Mouse (Mus musculus) neural tube, embryonic 12.5 days (tissue): ENCODE data around the gene Tmem186. TPM values are rescaled to one million over a fixed set of nuclear protein-coding genes. Genes with fewer than 3 reads are reported as not detected.

ENCODE experiments used
- ATAC-seq: fragments of 200-750 bp; cut with Nextera tagmentation; 2 replicates; pipeline ENCODE4 v1.8.0; 2017; ENCODE audit warnings: low read depth, mild to moderate bottlenecking, moderate TSS enrichment, moderate library complexity; ENCODE audit not compliant: low FRiP score
- H3K27ac ChIP-seq: fragments of 300-500 bp; sonication (generic); 2 replicates; pipeline ENCODE4 v1.5.1; 2016
- H3K27me3 ChIP-seq: fragments of 300-500 bp; sonication (generic); replicated peaks from 2 replicates; pipeline ENCODE4 v1.6.1; 2016; ENCODE audit warnings: mild to moderate bottlenecking
- H3K36me3 ChIP-seq: fragments of 300-500 bp; sonication (generic); 2 replicates; pipeline ENCODE4 v1.6.1; 2016; ENCODE audit warnings: mild to moderate bottlenecking
- H3K4me1 ChIP-seq: fragments of 300-500 bp; sonication (generic); 2 replicates; pipeline ENCODE4 v1.6.1; 2016
- H3K4me2 ChIP-seq: fragments of 300-500 bp; sonication (generic); replicated peaks from 2 replicates; pipeline ENCODE4 v1.6.1; 2016; ENCODE audit warnings: mild to moderate bottlenecking
- H3K4me3 ChIP-seq: fragments of 300-500 bp; sonication (generic); 2 replicates; pipeline ENCODE4 v1.5.1; 2016
- H3K9ac ChIP-seq: fragments of 300-500 bp; sonication (generic); 2 replicates; pipeline ENCODE4 v1.6.1; 2016; ENCODE audit warnings: mild to moderate bottlenecking
- H3K9me3 ChIP-seq: fragments of 300-500 bp; sonication (generic); 2 replicates; pipeline ENCODE4 v1.6.1; 2016; ENCODE audit warnings: mild to moderate bottlenecking
- WGBS: fragments of 180-500 bp; shearing (Covaris S2); methylation state at CpG from one replicate; pipeline ENCODE4 v1.1.7; 2016; 5-methylcytosine and 5-hydroxymethylcytosine counted together
- polyA plus RNA-seq: library from polyadenylated mRNA; unstranded; fragments of >200 nt; fragmentation: Nextera tagmentation; extraction: Ambion mirVana; gene quantifications from 2 replicates; pipeline ENCODE4 v1.2.1, GENCODE M21; 2016

Gene Tmem186
- 22.7 and 24.2 TPM in 2 replicates for polyA plus RNA-seq

- Histone ChIP-seq H3K9me3 (no peaks in the 10 kb centered on the region), H3K27ac (peak within 1 kb of the TSS; percentile 58), H3K4me2 (peak within 1 kb of the TSS; percentile 90), H3K4me1 (peaks cover 18% of the 10 kb centered on the region), H3K9ac (peak within 1 kb of the TSS; percentile 67), H3K27me3 (no peaks in the 10 kb centered on the region), H3K36me3 (peaks cover 13% of the 10 kb centered on the region), H3K4me3 (peak within 1 kb of the TSS; percentile 60)
- ATAC-seq: peak; percentile 86
- WGBS: under 1% methylated on average over 59 of the region's 59 CpGs
Measured at GRCm38 (mm10) chr16:8637217-8638051, at the start of gene Tmem186, which contains the start of gene Pmm2. Gene Tmem186 (minus strand): TSS chr16:8637712. Gene Pmm2 (plus strand): TSS chr16:8637674.

GRCm38 (mm10) chr16:8686871-8687535 lies 49.5 kb upstream of the Tmem186 start:
- no peaks in the 10 kb centered on the region for H3K9me3 ChIP-seq
- no peak for ATAC-seq
- H3K27me3 ChIP-seq: no peaks in the 10 kb centered on the region
- no peaks in the 10 kb centered on the region for H3K4me1 ChIP-seq
- H3K27ac ChIP-seq: no peak overlapping the region
- no peak overlapping the region for H3K4me2 ChIP-seq
- no peak overlapping the region for H3K9ac ChIP-seq
- WGBS: 85% methylated on average over 11 of the region's 11 CpGs
- no peak overlapping the region for H3K4me3 ChIP-seq
- H3K36me3 ChIP-seq: peaks cover 44% of the 10 kb centered on the region

- Histone ChIP-seq H3K27ac (no peak overlapping the region), H3K27me3 (no peaks in the 10 kb centered on the region), H3K4me1 (no peaks in the 10 kb centered on the region), H3K9ac (no peak overlapping the region), H3K4me3 (no peak overlapping the region), H3K4me2 (no peak overlapping the region), H3K36me3 (peaks cover 37% of the 10 kb centered on the region), H3K9me3 (no peaks in the 10 kb centered on the region)
- 67% methylated on average over 7 of the region's 7 CpGs for WGBS
- ATAC-seq: 0 out of 2 replicates have a peak, but pooled peaks have one; percentile 30
Measured at GRCm38 (mm10) chr16:8686121-8686870, 48.8 kb upstream of the Tmem186 start.

- H3K4me3 ChIP-seq: no peak overlapping the region
- 86% methylated on average over 4 of the region's 4 CpGs for whole genome bisulfite sequencing
- no peak overlapping the region for H3K4me2 ChIP-seq
- no peaks in the 10 kb centered on the region for H3K9me3 ChIP-seq
- H3K36me3 ChIP-seq: peaks cover 26% of the 10 kb centered on the region
- no peak overlapping the region for H3K27ac ChIP-seq
- H3K9ac ChIP-seq: no peak overlapping the region
- ATAC-seq: no peak
- no peaks in the 10 kb centered on the region for H3K4me1 ChIP-seq
- no peaks in the 10 kb centered on the region for H3K27me3 ChIP-seq
Measured at GRCm38 (mm10) chr16:8685087-8685486, 47.6 kb upstream of the Tmem186 start.

DNA sequence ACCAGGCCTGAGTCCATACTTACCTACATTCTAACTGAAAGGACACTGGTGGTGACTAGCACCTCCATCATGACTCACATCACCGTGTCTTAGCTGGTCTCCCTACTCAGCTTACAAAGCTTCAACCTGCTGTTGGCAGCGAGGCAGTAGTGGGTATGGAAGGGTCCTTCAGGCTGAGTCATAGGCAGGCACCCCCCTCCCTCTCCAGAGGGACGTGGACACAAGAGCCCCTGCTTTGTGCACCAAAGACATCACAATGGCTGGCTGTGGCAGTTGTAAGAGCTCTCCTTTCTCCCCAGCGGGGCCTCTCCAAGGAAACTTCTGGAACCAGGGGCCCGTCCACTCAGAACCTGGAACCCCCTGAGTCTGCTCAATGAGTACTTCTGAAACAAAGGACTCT lies 43.0 kb upstream of the Tmem186 start, which contains the start of gene Gm5767:
TSS of gene Gm5767 (plus strand) at position 301 of the 400 bp plus-strand sequence.
- H3K4me2 ChIP-seq: no peak within 1 kb of the TSS
- H3K9me3 ChIP-seq: no peaks in the 10 kb centered on the region
- H3K27ac ChIP-seq: no peak within 1 kb of the TSS
- 83% methylated on average over 5 of the region's 5 CpGs for WGBS
- peaks cover 4% of the 10 kb centered on the region; the same call in 1 of the 2 replicates for H3K36me3 ChIP-seq
- no peaks in the 10 kb centered on the region for H3K27me3 ChIP-seq
- no peaks in the 10 kb centered on the region for H3K4me1 ChIP-seq
- no peak within 1 kb of the TSS for H3K9ac ChIP-seq
- ATAC-seq: no peak
- H3K4me3 ChIP-seq: no peak within 1 kb of the TSS

- H3K27me3 ChIP-seq: no peaks in the 10 kb centered on the region
- H3K4me3 ChIP-seq: no peak overlapping the region
- H3K4me2 ChIP-seq: no peak overlapping the region
- H3K9ac ChIP-seq: no peak overlapping the region
- no peaks in the 10 kb centered on the region for H3K9me3 ChIP-seq
- H3K4me1 ChIP-seq: no peaks in the 10 kb centered on the region
- no peak for ATAC-seq
- no peak overlapping the region for H3K27ac ChIP-seq
- peaks cover 4% of the 10 kb centered on the region; the same call in 1 of the 2 replicates for H3K36me3 ChIP-seq
- WGBS: 88% methylated on average over 3 of the region's 3 CpGs
Measured at GRCm38 (mm10) chr16:8679780-8680179, 42.3 kb upstream of the Tmem186 start.

- no peak overlapping the region for H3K27ac ChIP-seq
- no peak overlapping the region for H3K4me3 ChIP-seq
- WGBS: 91% methylated on average over 4 of the region's 4 CpGs
- no peak overlapping the region for H3K9ac ChIP-seq
- H3K27me3 ChIP-seq: no peaks in the 10 kb centered on the region
- no peak overlapping the region for H3K4me2 ChIP-seq
- no peak for ATAC-seq
- peaks cover 4% of the 10 kb centered on the region; the same call in 1 of the 2 replicates for H3K36me3 ChIP-seq
- H3K4me1 ChIP-seq: no peaks in the 10 kb centered on the region
- H3K9me3 ChIP-seq: no peaks in the 10 kb centered on the region
Measured at GRCm38 (mm10) chr16:8678676-8679075, 41.2 kb upstream of the Tmem186 start.

DNA sequence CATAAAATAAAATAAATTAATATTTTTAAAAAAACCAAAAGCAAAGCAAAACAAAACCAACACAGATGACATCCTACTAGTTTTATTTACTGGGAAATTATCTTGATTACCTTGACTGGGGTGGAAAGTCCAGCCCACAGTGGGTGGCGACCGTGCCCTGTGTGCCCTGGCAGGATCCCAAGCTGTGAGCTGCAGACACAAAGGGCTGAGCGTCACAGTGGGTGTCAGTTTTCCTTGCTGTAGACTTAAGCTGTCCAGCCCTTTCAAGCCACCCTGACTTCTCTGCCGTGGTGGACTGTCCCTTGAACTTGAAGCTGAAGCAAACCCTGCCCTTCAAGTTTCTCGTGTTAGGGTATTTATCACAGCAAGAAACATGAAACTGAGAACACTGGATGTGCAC lies 40.5 kb upstream of the Tmem186 start:
- Histone ChIP-seq H3K4me2 (no peak overlapping the region), H3K4me3 (no peak overlapping the region), H3K36me3 (no peaks in the 10 kb centered on the region), H3K27ac (no peak overlapping the region), H3K9me3 (no peaks in the 10 kb centered on the region), H3K27me3 (0 out of 2 replicates have a peak, but pooled peaks cover 3% of the 10 kb centered on the region), H3K4me1 (no peaks in the 10 kb centered on the region), H3K9ac (no peak overlapping the region)
- no peak for ATAC-seq
- 54% methylated on average over 5 of the region's 5 CpGs for WGBS

- no peaks in the 10 kb centered on the region for H3K36me3 ChIP-seq
- no peak overlapping the region for H3K4me3 ChIP-seq
- 53% methylated on average over 4 of the region's 4 CpGs for WGBS
- no peak overlapping the region for H3K9ac ChIP-seq
- H3K4me1 ChIP-seq: no peaks in the 10 kb centered on the region
- H3K4me2 ChIP-seq: no peak overlapping the region
- H3K27me3 ChIP-seq: 0 out of 2 replicates have a peak, but pooled peaks cover 3% of the 10 kb centered on the region
- H3K9me3 ChIP-seq: no peaks in the 10 kb centered on the region
- H3K27ac ChIP-seq: no peak overlapping the region
- ATAC-seq: no peak
Measured at GRCm38 (mm10) chr16:8676800-8677199, 39.3 kb upstream of the Tmem186 start.

- WGBS: 72% methylated on average over 2 of the region's 2 CpGs
- H3K4me1 ChIP-seq: no peaks in the 10 kb centered on the region
- H3K9ac ChIP-seq: no peak overlapping the region
- 0 out of 2 replicates have a peak, but pooled peaks cover 3% of the 10 kb centered on the region for H3K27me3 ChIP-seq
- no peak overlapping the region for H3K4me2 ChIP-seq
- no peak for ATAC-seq
- H3K4me3 ChIP-seq: no peak overlapping the region
- H3K27ac ChIP-seq: no peak overlapping the region
- no peaks in the 10 kb centered on the region for H3K9me3 ChIP-seq
- no peaks in the 10 kb centered on the region for H3K36me3 ChIP-seq
Measured at GRCm38 (mm10) chr16:8676228-8676627, 38.7 kb upstream of the Tmem186 start.

DNA sequence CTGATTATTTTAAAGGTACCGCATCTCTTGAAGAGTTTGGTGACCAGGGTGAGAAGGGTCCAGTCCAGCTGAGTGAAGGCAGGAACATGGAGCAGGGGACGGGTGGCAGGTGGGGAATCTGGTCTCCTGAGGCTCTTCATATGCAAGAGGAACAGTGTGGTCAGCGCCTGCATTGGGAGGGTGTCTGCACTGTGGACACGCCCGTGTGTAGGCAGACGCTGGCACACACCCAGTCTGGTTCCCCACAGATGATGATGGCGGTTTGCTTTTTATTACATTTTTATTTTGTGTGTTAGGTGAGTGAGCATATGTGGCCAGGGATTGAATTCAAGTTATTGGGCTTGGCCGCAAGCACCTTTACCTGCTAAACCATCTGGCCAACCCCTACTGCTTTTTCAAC lies 38.0 kb upstream of the Tmem186 start:
- no peaks in the 10 kb centered on the region for H3K36me3 ChIP-seq
- H3K4me3 ChIP-seq: no peak overlapping the region
- no peak overlapping the region for H3K27ac ChIP-seq
- no peak overlapping the region for H3K9ac ChIP-seq
- H3K27me3 ChIP-seq: 0 out of 2 replicates have a peak, but pooled peaks cover 3% of the 10 kb centered on the region
- ATAC-seq: no peak
- 87% methylated on average over 8 of the region's 8 CpGs for WGBS
- H3K4me1 ChIP-seq: peaks cover 6% of the 10 kb centered on the region
- no peaks in the 10 kb centered on the region for H3K9me3 ChIP-seq
- H3K4me2 ChIP-seq: no peak overlapping the region

GRCm38 (mm10) chr16:8674165-8674564 lies 36.7 kb upstream of the Tmem186 start:
- 4% methylated on average over 8 of the region's 8 CpGs for WGBS
- no peak overlapping the region for H3K4me2 ChIP-seq

More at GRCm38 (mm10) chr16:8674165-8674564, 36.7 kb upstream of the Tmem186 start:
- Histone ChIP-seq H3K4me3 (no peak overlapping the region), H3K36me3 (no peaks in the 10 kb centered on the region), H3K9ac (no peak overlapping the region), H3K9me3 (no peaks in the 10 kb centered on the region), H3K27me3 (0 out of 2 replicates have a peak, but pooled peaks cover 3% of the 10 kb centered on the region), H3K27ac (no peak overlapping the region), H3K4me1 (peaks cover 19% of the 10 kb centered on the region)
- ATAC-seq: no peak
